8 mouse cellular contexts compared by ENCODE assay signal in genomic region chr1:136458691-136459245, GRCm38 (mm10). TPM values are rescaled to one million over a fixed set of nuclear protein-coding genes. Genes with fewer than 3 reads are reported as not detected.
A peak's percentile ranks its signal among the peaks of the same experiment; 100 is the strongest.
DNase-seq lines count a peak whose midpoint lies in the region; ATAC-seq and TF ChIP-seq lines count a peak whose summit lies in the region.

No protein-coding gene starts in this region.

- H3K4me2 ChIP-seq in heart, postnatal 0 days (ENCODE audit: low read depth, low read length): no peak overlapping the region
- no peak overlapping the region for H3K4me2 ChIP-seq in stomach, postnatal 0 days (replicated peaks; ENCODE audit: low read depth)

- TF ChIP-seq CTCF in heart, postnatal 0 days (IDR thresholded peaks at IDR 0.05; ENCODE audit: low read depth): peak; percentile 65
- no peak for TF ChIP-seq CTCF in thymus, adult 2 months (IDR thresholded peaks at IDR 0.05; ENCODE audit: borderline replicate concordance, control insufficient read depth, extremely low read depth, insufficient read depth, low read length, poor library complexity)
- peak; percentile 87 for TF ChIP-seq CTCF in stomach, postnatal 0 days (IDR thresholded peaks at IDR 0.05; ENCODE audit: low read depth)

- no peak for ATAC-seq in heart, postnatal 0 days (ENCODE audit: insufficient read depth, low read depth)
- ATAC-seq in stomach, postnatal 0 days (ENCODE audit: low FRiP score, low TSS enrichment): peak; percentile 29; the same call in 1 of the 2 replicates
- no peak for ATAC-seq in monocyte, adult 5-6 weeks (replicated peaks; ENCODE audit: insufficient number of reproducible peaks, low FRiP score, low TSS enrichment, poor library complexity, severe bottlenecking)

- H3K4me3 ChIP-seq in heart, postnatal 0 days (ENCODE audit: low read depth, low read length): no peak overlapping the region
- H3K4me3 ChIP-seq in thymus, adult 2 months (ENCODE audit: control insufficient read depth, insufficient read depth, low read length): no peak overlapping the region
- H3K4me3 ChIP-seq in stomach, postnatal 0 days (ENCODE audit: low read depth, low read length): no peak overlapping the region

- WGBS in heart, postnatal 0 days: 27% methylated on average over 9 of the region's 9 CpGs
- WGBS in thymus, adult 2 months: 33% methylated on average over 9 of the region's 9 CpGs
- WGBS in stomach, postnatal 0 days: 28% methylated on average over 9 of the region's 9 CpGs

- no peaks in the 10 kb centered on the region for H3K27me3 ChIP-seq in heart, postnatal 0 days (ENCODE audit: control insufficient read depth, insufficient read depth, low read length)
- H3K27me3 ChIP-seq in thymus, adult 2 months (ENCODE audit: control insufficient read depth, insufficient read depth, low read length): no peaks in the 10 kb centered on the region
- no peaks in the 10 kb centered on the region for H3K27me3 ChIP-seq in stomach, postnatal 0 days (ENCODE audit: control insufficient read depth, insufficient read depth, low read length)

- no peaks in the 10 kb centered on the region for H3K9me3 ChIP-seq in heart, postnatal 0 days (replicated peaks; ENCODE audit: control insufficient read depth, low read length)
- H3K9me3 ChIP-seq in stomach, postnatal 0 days (ENCODE audit: control insufficient read depth, low read length): no peaks in the 10 kb centered on the region

- TF ChIP-seq POLR2A in thymus, adult 2 months (IDR thresholded peaks at IDR 0.05; ENCODE audit: control insufficient read depth, extremely low read depth, insufficient read depth, low read length, poor library complexity): no peak

- peak; percentile 69 for DNase-seq in heart, postnatal 0 days (ENCODE audit: low spot score)
- DNase-seq in heart, postnatal 4 days: no peak
- DNase-seq in thymus, adult 2 months: peak; percentile 7
- no peak for DNase-seq in thymus, adult 18-20 months
- peak; percentile 33 to 72 for DNase-seq in cerebellum, postnatal 10 days
- DNase-seq in kidney, postnatal 36 days: peak; percentile 14 to 16
- no peak for DNase-seq in stomach, postnatal 0 days (ENCODE audit: low spot score)

- H3K36me3 ChIP-seq in heart, postnatal 0 days (replicated peaks; ENCODE audit: control insufficient read depth, insufficient read depth, low read length): no peaks in the 10 kb centered on the region
- H3K36me3 ChIP-seq in thymus, adult 2 months (ENCODE audit: control insufficient read depth, insufficient read depth, low read length): no peaks in the 10 kb centered on the region
- no peaks in the 10 kb centered on the region for H3K36me3 ChIP-seq in stomach, postnatal 0 days (ENCODE audit: control insufficient read depth, insufficient read depth, low read length)

- no peaks in the 10 kb centered on the region for H3K4me1 ChIP-seq in heart, postnatal 0 days (ENCODE audit: control insufficient read depth, insufficient read depth)
- no peaks in the 10 kb centered on the region for H3K4me1 ChIP-seq in thymus, adult 2 months (replicated peaks; ENCODE audit: control insufficient read depth, insufficient read depth, low read length)
- no peaks in the 10 kb centered on the region for H3K4me1 ChIP-seq in stomach, postnatal 0 days (replicated peaks; ENCODE audit: control insufficient read depth, insufficient read depth)

- no peak overlapping the region for H3K27ac ChIP-seq in heart, postnatal 0 days (ENCODE audit: low read depth)
- no peak overlapping the region for H3K27ac ChIP-seq in thymus, adult 2 months (ENCODE audit: control insufficient read depth, insufficient read depth, low read length)
- H3K27ac ChIP-seq in stomach, postnatal 0 days (replicated peaks): no peak overlapping the region

- H3K9ac ChIP-seq in heart, postnatal 0 days (replicated peaks; ENCODE audit: low read depth, low read length): no peak overlapping the region
- no peak overlapping the region for H3K9ac ChIP-seq in stomach, postnatal 0 days (ENCODE audit: low read length)

- TF ChIP-seq EP300 in heart, postnatal 0 days (IDR thresholded peaks at IDR 0.05; ENCODE audit: low read depth): no peak
- TF ChIP-seq EP300 in stomach, postnatal 0 days (optimal IDR thresholded peaks at IDR 0.05): no peak

RNA-seq across cellular contexts. Expression of gene Kif14, which starts 7.4 kb away (rescaled TPM):
- total RNA-seq in heart, postnatal 0 days (2014; rRNA removed; ENCODE audit: low replicate concordance): 1.8 and 4.8 TPM in 2 replicates
- polyA plus RNA-seq in heart, postnatal 0 days (2015; fragmentation: Nextera tagmentation; extraction: Ambion mirVana): 0.79 and 0.86 TPM in 2 replicates
- total RNA-seq in heart, postnatal 4 days (2021): 1 to 10 TPM; 7.3 to 7.8 TPM
- 3.7 and 4.7 TPM in 2 replicates for polyA plus RNA-seq in thymus, adult 2 months (2012; rRNA removed)
- 0.63 and 1.1 TPM in 2 replicates for polyA plus RNA-seq in stomach, postnatal 0 days (2015; fragmentation: Nextera tagmentation; extraction: Ambion mirVana)
- 0.78 TPM in 1 of 3 replicates, not detected in the others for total RNA-seq in monocyte, adult 5-6 weeks (2017)

RNA-seq across cellular contexts. Expression of gene Ddx59, which starts 43.7 kb away (rescaled TPM):
- total RNA-seq in heart, postnatal 0 days (2014; rRNA removed; ENCODE audit: low replicate concordance): 7.4 and 8.3 TPM in 2 replicates
- 9.2 and 10.3 TPM in 2 replicates for polyA plus RNA-seq in heart, postnatal 0 days (2015; fragmentation: Nextera tagmentation; extraction: Ambion mirVana)
- total RNA-seq in heart, postnatal 4 days (2021): 10 to 100 TPM; 11.9 TPM
- polyA plus RNA-seq in thymus, adult 2 months (2012; rRNA removed): 3.0 and 3.6 TPM in 2 replicates
- 7.7 and 9.0 TPM in 2 replicates for polyA plus RNA-seq in stomach, postnatal 0 days (2015; fragmentation: Nextera tagmentation; extraction: Ambion mirVana)
- total RNA-seq in monocyte, adult 5-6 weeks (2017): 12.1 to 24.9 TPM (median 14.9 TPM) in 3 replicates

Comparison
In these comparisons a context has a peak if more than half of its experiments do, and no peak if none do; other contexts are left out.
1. DNase-seq: peak in heart, postnatal 0 days (single experiment), thymus, adult 2 months (single experiment), cerebellum, postnatal 10 days (2 of 2) and kidney, postnatal 36 days (2 of 2); none in heart, postnatal 4 days (single experiment), thymus, adult 18-20 months (0 of 2) and stomach, postnatal 0 days (single experiment).